Mouse (Mus musculus): ENCODE data around the gene Itsn2. TPM values are rescaled to one million over a fixed set of nuclear protein-coding genes. Genes with fewer than 3 reads are reported as not detected.

Gene Itsn2
- 24.6 and 28.4 TPM in 2 replicates for polyA plus RNA-seq (2021; fragmentation: Nextera tagmentation)
- long read RNA-seq, experiment 1, partial matches to known transcripts = 81 of 88 reads
- long read RNA-seq, experiment 1, other reads (novel, unspliced or antisense) = 5 of 88 reads
- long read RNA-seq, experiment 2, full-length matches to known transcripts = 19 of 140 reads
- long read RNA-seq, experiment 2, partial matches to known transcripts = 97 of 140 reads
- long read RNA-seq, experiment 2, other reads (novel, unspliced or antisense) = 24 of 140 reads

DNA sequence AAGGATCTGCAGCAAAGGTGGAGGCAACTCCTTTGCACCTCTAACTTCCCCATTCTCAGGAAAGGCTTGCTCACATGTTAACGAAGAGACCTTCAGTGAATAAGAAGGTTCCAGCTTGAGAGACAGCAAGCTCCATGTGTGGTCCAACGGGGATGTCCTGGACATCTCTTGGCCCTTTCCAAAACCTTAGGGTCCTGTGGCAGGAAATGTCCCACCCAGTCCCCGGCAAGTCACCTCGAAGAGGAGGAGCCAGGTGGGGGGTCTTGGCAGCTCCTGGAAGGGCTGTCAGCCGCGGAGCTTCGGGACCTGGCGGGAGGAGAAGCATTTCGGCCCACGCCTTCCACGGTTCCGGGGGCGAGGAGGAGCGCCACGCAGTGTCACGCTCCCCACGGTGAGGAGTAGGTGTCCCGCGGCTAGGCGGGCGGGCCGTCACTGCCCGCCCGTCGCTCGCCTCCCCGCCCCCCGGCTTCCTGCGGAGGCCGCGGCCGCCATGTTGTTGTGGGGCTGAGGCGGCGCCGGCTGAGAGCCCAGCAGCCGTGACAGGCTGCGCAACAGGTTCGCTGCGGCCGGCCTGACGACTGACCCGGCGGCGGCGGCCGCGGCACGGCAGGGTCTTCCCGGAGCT lies at the start of gene Itsn2, which contains the start of gene Gm3625:
Gene Itsn2, plus strand, starts transcription at position 98 of the 625 bp plus-strand sequence.
Gene Gm3625, minus strand, starts transcription at position 387 of the 625 bp plus-strand sequence.

DNA sequence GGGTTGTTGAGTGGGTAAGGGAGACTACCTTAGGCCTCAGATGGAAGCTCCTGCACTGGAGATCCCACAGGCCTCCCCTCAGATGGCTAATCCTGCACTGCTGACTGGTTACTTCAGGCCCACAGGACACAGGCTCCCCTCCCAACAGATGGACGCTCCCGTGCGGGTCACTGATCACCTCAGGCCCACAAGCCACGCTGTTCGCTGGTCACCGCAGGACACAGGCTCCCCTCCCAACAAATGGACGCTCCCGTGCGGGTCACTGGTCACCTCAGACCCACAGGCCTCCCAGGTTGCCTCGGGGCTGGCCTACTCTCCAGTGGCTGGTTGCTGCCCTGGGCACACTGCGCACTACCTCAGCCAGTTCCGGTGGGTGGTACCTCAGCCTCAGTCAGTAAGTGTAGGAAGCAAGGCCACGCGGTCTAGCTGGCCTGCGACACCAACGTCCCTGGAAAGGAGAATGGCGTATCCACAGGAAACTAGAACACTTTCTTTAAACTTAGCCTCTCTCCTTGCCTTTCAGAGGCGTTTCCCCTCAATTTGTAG lies 145.7 kb downstream of the Itsn2 start, which contains the start of gene Fam228a:
Gene Fam228a, minus strand, starts transcription at position 400 of the 546 bp plus-strand sequence.

Other genes starting within 250 kb of the Itsn2 start
- gene Ncoa1, start 115.5 kb upstream of the Itsn2 start, polyA plus RNA-seq (2021; fragmentation: Nextera tagmentation) = 36.8 and 38.3 TPM in 2 replicates
- gene Gm3625, start 289 bp downstream of the Itsn2 start, polyA plus RNA-seq (2021; fragmentation: Nextera tagmentation) = not detected in 2 replicates
- 0.15 and 0.29 TPM in 2 replicates for gene Fam228a, start 145.8 kb downstream of the Itsn2 start, polyA plus RNA-seq (2021; fragmentation: Nextera tagmentation)
- gene Pfn4, start 176.4 kb downstream of the Itsn2 start, polyA plus RNA-seq (2021; fragmentation: Nextera tagmentation) = 20.5 and 22.1 TPM in 2 replicates
- 8.8 and 11.9 TPM in 2 replicates for gene Fam228b, start 176.6 kb downstream of the Itsn2 start, polyA plus RNA-seq (2021; fragmentation: Nextera tagmentation)
- 148 and 151 TPM in 2 replicates for gene Sf3b6, start 224.9 kb downstream of the Itsn2 start, polyA plus RNA-seq (2021; fragmentation: Nextera tagmentation)
- 78.4 and 87.8 TPM in 2 replicates for gene Fkbp1b, start 249.0 kb downstream of the Itsn2 start, polyA plus RNA-seq (2021; fragmentation: Nextera tagmentation)